Mouse (Mus musculus): Measurements from ENCODE around the gene Eefsec.

DNA sequence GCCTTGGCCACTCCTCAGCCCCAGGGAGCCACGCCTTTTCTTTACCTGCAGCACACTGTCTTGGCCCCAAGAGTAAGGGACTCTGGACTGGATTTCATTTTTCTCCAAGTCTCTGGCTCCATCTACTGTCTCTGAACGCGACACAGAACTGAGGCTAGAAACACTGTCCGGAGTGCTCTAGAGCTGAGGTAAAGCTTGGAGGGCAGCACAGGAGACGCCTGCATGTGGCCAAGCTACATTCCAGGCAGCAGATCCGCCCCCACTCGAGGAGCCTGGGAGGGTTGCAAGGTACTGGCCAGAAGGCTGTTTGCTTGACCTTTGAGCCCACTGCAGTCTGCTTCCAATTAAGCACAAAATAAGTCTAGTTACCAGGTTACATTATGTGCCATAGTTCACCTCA lies 124.5 kb downstream of the Eefsec start:
- TF ChIP-seq POLR2A (IDR thresholded peaks at IDR 0.05; ENCODE audit: borderline replicate concordance, extremely low read depth, insufficient read depth, insufficient read length, poor library complexity, severe bottlenecking): no peak
- TF ChIP-seq CTCF (IDR thresholded peaks at IDR 0.05; ENCODE audit: borderline replicate concordance, extremely low read depth, insufficient read depth, insufficient read length): peak; percentile 22; the same call in 1 of the 2 replicates
